Mouse (Mus musculus): ENCODE results near the gene 1810010H24Rik. TPM values are rescaled to one million over a fixed set of nuclear protein-coding genes. Genes with fewer than 3 reads are reported as not detected.

Gene 1810010H24Rik
- total and polyA plus RNA-seq, 3 experiments = 0.42 to 2.5 TPM; not detected in 1

GRCm38 (mm10) chr11:107014597-107015309 is 10.7 kb upstream of the 1810010H24Rik start:
- H3K4me3 ChIP-seq (ENCODE audit: control insufficient read depth in 1 of 2, insufficient read depth in 1 of 2, low read depth in 2 of 2, low read length in 2 of 2) = peak overlapping the region; percentile 59 to 73
- H3K27ac ChIP-seq (ENCODE audit: control insufficient read depth, low read depth, low read length) = peak overlapping the region; percentile 60
- TF ChIP-seq RAD21 (IDR thresholded peaks at IDR 0.05; ENCODE audit: low read depth, low read length) (peak; percentile 31), MEF2A (IDR thresholded peaks at IDR 0.05; ENCODE audit: extremely low read depth, insufficient replicate concordance, low read depth, low read length, poor library complexity, severe bottlenecking) (no peak), MYC (IDR thresholded peaks at IDR 0.05; ENCODE audit: low read depth, low read length) (no peak; the same call in 1 of the 2 replicates), SMC3 (IDR thresholded peaks at IDR 0.05; ENCODE audit: low read depth, low read length) (peak; percentile 46), USF1 (IDR thresholded peaks at IDR 0.05; ENCODE audit: low read depth, low read length) (peak; percentile 87), KAT2A (conservative IDR thresholded peaks at IDR 0.05; ENCODE audit: low read depth, low read length) (no peak), ELF1 (IDR thresholded peaks at IDR 0.05; ENCODE audit: low read depth, low read length) (peak; percentile 77), CTCF (IDR thresholded peaks at IDR 0.05 in 2 of 3, conservative IDR thresholded peaks at IDR 0.05 in 1 of 3; ENCODE audit: control insufficient read depth in 1 of 3, insufficient read depth in 1 of 3, low read depth in 2 of 3, low read length in 3 of 3, poor library complexity in 1 of 3, severe bottlenecking in 1 of 3) (peak; percentile 63 to 88 (median 64)), GATA1 (IDR thresholded peaks at IDR 0.05; ENCODE audit: low read depth, low read length) (no peak), ETS1 (IDR thresholded peaks at IDR 0.05; ENCODE audit: low read depth, low read length) (peak; percentile 47; the same call in 1 of the 2 replicates), UBTF (IDR thresholded peaks at IDR 0.05; ENCODE audit: borderline replicate concordance, insufficient read depth, low read depth, low read length) (no peak), SIN3A (IDR thresholded peaks at IDR 0.05; ENCODE audit: low read length) (peak; percentile 63), MAX (IDR thresholded peaks at IDR 0.05; ENCODE audit: low read length) (peak; percentile 26; the same call in 1 of the 2 replicates), TBP (IDR thresholded peaks at IDR 0.05; ENCODE audit: low read depth, low read length) (no peak; the same call in 1 of the 2 replicates), ZNF384 (IDR thresholded peaks at IDR 0.05; ENCODE audit: low read depth, low read length) (peak; percentile 64), JUND (IDR thresholded peaks at IDR 0.05; ENCODE audit: low read depth, low read length) (no peak), E2F4 (IDR thresholded peaks at IDR 0.05; ENCODE audit: borderline replicate concordance, low read depth, low read length) (no peak), BHLHE40 (IDR thresholded peaks at IDR 0.05; ENCODE audit: borderline replicate concordance, low read depth, low read length) (no peak), TCF12 (IDR thresholded peaks at IDR 0.05; ENCODE audit: low read depth, low read length) (peak; percentile 27; the same call in 1 of the 2 replicates), TAL1 (IDR thresholded peaks at IDR 0.05; ENCODE audit: low read length) (no peak), HCFC1 (IDR thresholded peaks at IDR 0.05; ENCODE audit: low read depth, low read length) (no peak), ZMIZ1 (IDR thresholded peaks at IDR 0.05; ENCODE audit: low read depth, low read length) (no peak), ZC3H11A (IDR thresholded peaks at IDR 0.05; ENCODE audit: low read depth, low read length) (0 out of 2 replicates have a peak, but pooled peaks have one; percentile 1), MAZ (IDR thresholded peaks at IDR 0.05; ENCODE audit: low read depth, low read length) (peak; percentile 12; the same call in 1 of the 2 replicates), CHD1 (IDR thresholded peaks at IDR 0.05; ENCODE audit: low read depth, low read length) (no peak), MXI1 (IDR thresholded peaks at IDR 0.05; ENCODE audit: low read depth, low read length) (peak; percentile 76)
- peaks cover 0 to 11% of the 10 kb centered on the region in 2 experiments; a peak in 3 of 4 replicates for H3K4me1 ChIP-seq (ENCODE audit: control insufficient read depth in 1 of 2, insufficient read depth in 2 of 2, low read length in 2 of 2)
- peak overlapping the region; percentile 74 for H3K9ac ChIP-seq (ENCODE audit: control insufficient read depth, low read depth, low read length, poor library complexity, severe bottlenecking)
- no peaks in the 10 kb centered on the region for H3K27me3 ChIP-seq (ENCODE audit: control insufficient read depth in 1 of 2, insufficient read depth in 2 of 2, low read length in 2 of 2)
- peaks cover 5% of the 10 kb centered on the region; the same call in 1 of the 2 replicates for H3K79me2 ChIP-seq (ENCODE audit: control insufficient read depth, insufficient read depth, low read length, poor library complexity)
- peaks cover 0 to 16% of the 10 kb centered on the region in 2 experiments; a peak in 2 of 4 replicates for H3K36me3 ChIP-seq (ENCODE audit: control insufficient read depth in 1 of 2, insufficient read depth in 2 of 2, low read length in 2 of 2)
- DNase-seq (ENCODE audit: low read depth, low spot score) = peak; percentile 94
- H3K9me3 ChIP-seq (replicated peaks; ENCODE audit: insufficient read depth, low read length) = no peaks in the 10 kb centered on the region

Data from MEL (cell line).